Mouse (Mus musculus): ENCODE results near the gene Igfbp4. TPM values are rescaled to one million over a fixed set of nuclear protein-coding genes. Genes with fewer than 3 reads are reported as not detected.

Igfbp4 gene
- total RNA-seq, 1 experiment = 38.8 TPM

- no peak for DNase-seq (ENCODE audit: low read depth, low spot score)
- no peak overlapping the region for H3K4me3 ChIP-seq (ENCODE audit: insufficient read depth in 1 of 2, low read depth in 1 of 2, low read length in 2 of 2, poor library complexity in 1 of 2, severe bottlenecking in 1 of 2)
- H3K9me3 ChIP-seq (ENCODE audit: control insufficient read depth, insufficient read depth, low read depth, low read length) = no peaks in the 10 kb centered on the region
- no peaks in the 10 kb centered on the region for H3K36me3 ChIP-seq (ENCODE audit: control insufficient read depth, insufficient read depth, low read length, poor library complexity, severe bottlenecking)
- in situ Hi-C loops (cut with MboI; ENCODE audit: low sequenced_read_pairs in 2 of 2, unreplicated experiment in 2 of 2) = no loop called here
- H3K4me1 ChIP-seq (ENCODE audit: control insufficient read depth in 2 of 2, insufficient read depth in 2 of 2, low read length in 2 of 2, poor library complexity in 1 of 2) = no peaks in the 10 kb centered on the region
- no peak overlapping the region for H3K9ac ChIP-seq (ENCODE audit: insufficient read depth, low read depth, low read length, poor library complexity, severe bottlenecking)
- TF ChIP-seq ZC3H11A (IDR thresholded peaks at IDR 0.05; ENCODE audit: borderline replicate concordance, low read depth, low read length) (no peak), HCFC1 (IDR thresholded peaks at IDR 0.05; ENCODE audit: borderline replicate concordance, insufficient read depth, low read length) (no peak), MAFK (IDR thresholded peaks at IDR 0.05; ENCODE audit: insufficient read depth, low read depth, low read length) (no peak), CHD2 (IDR thresholded peaks at IDR 0.05; ENCODE audit: low read depth, low read length) (no peak), ZNF384 (IDR thresholded peaks at IDR 0.05; ENCODE audit: low read depth, low read length) (no peak)
- no peak overlapping the region for H3K27ac ChIP-seq (ENCODE audit: insufficient read depth, low read depth, low read length, poor library complexity, severe bottlenecking)
These were observed 32.7 kb downstream of the Igfbp4 start for GRCm38 (mm10) chr11:99073781-99074180.

GRCm38 (mm10) chr11:99076744-99077319 is 35.8 kb downstream of the Igfbp4 start:
- Histone ChIP-seq H3K27ac (ENCODE audit: insufficient read depth, low read depth, low read length, poor library complexity, severe bottlenecking) (no peak overlapping the region), H3K9me3 (ENCODE audit: control insufficient read depth, insufficient read depth, low read depth, low read length) (no peaks in the 10 kb centered on the region), H3K4me3 (ENCODE audit: insufficient read depth in 1 of 2, low read depth in 1 of 2, low read length in 2 of 2, poor library complexity in 1 of 2, severe bottlenecking in 1 of 2) (no peak overlapping the region), H3K9ac (ENCODE audit: insufficient read depth, low read depth, low read length, poor library complexity, severe bottlenecking) (no peak overlapping the region), H3K36me3 (ENCODE audit: control insufficient read depth, insufficient read depth, low read length, poor library complexity, severe bottlenecking) (no peaks in the 10 kb centered on the region), H3K4me1 (ENCODE audit: control insufficient read depth in 2 of 2, insufficient read depth in 2 of 2, low read length in 2 of 2, poor library complexity in 1 of 2) (no peaks in the 10 kb centered on the region; a peak in 1 of 4 replicates)
- TF ChIP-seq ZC3H11A (IDR thresholded peaks at IDR 0.05; ENCODE audit: borderline replicate concordance, low read depth, low read length) = no peak
- TF ChIP-seq MAFK (IDR thresholded peaks at IDR 0.05; ENCODE audit: insufficient read depth, low read depth, low read length) = no peak
- no peak for TF ChIP-seq HCFC1 (IDR thresholded peaks at IDR 0.05; ENCODE audit: borderline replicate concordance, insufficient read depth, low read length)
- TF ChIP-seq ZNF384 (IDR thresholded peaks at IDR 0.05; ENCODE audit: low read depth, low read length) = no peak
- no peak for TF ChIP-seq CHD2 (IDR thresholded peaks at IDR 0.05; ENCODE audit: low read depth, low read length)
- no peak for DNase-seq (ENCODE audit: low read depth, low spot score)
- in situ Hi-C loops (cut with MboI; ENCODE audit: low sequenced_read_pairs in 2 of 2, unreplicated experiment in 2 of 2) = no loop called here

- H3K27ac ChIP-seq (ENCODE audit: insufficient read depth, low read depth, low read length, poor library complexity, severe bottlenecking) = no peak overlapping the region
- H3K9me3 ChIP-seq (ENCODE audit: control insufficient read depth, insufficient read depth, low read depth, low read length) = no peaks in the 10 kb centered on the region
- no peak overlapping the region for H3K9ac ChIP-seq (ENCODE audit: insufficient read depth, low read depth, low read length, poor library complexity, severe bottlenecking)
- no peak overlapping the region for H3K4me3 ChIP-seq (ENCODE audit: insufficient read depth in 1 of 2, low read depth in 1 of 2, low read length in 2 of 2, poor library complexity in 1 of 2, severe bottlenecking in 1 of 2)
- H3K36me3 ChIP-seq (ENCODE audit: control insufficient read depth, insufficient read depth, low read length, poor library complexity, severe bottlenecking) = no peaks in the 10 kb centered on the region
- in situ Hi-C loops (cut with MboI; ENCODE audit: low sequenced_read_pairs in 2 of 2, unreplicated experiment in 2 of 2) = no loop called here
- no peak for TF ChIP-seq CHD2 (IDR thresholded peaks at IDR 0.05; ENCODE audit: low read depth, low read length)
- TF ChIP-seq HCFC1 (IDR thresholded peaks at IDR 0.05; ENCODE audit: borderline replicate concordance, insufficient read depth, low read length) = no peak
- TF ChIP-seq ZNF384 (IDR thresholded peaks at IDR 0.05; ENCODE audit: low read depth, low read length) = peak; percentile 37; the same call in 1 of the 2 replicates
- no peak for TF ChIP-seq ZC3H11A (IDR thresholded peaks at IDR 0.05; ENCODE audit: borderline replicate concordance, low read depth, low read length)
- no peaks in the 10 kb centered on the region; a peak in 1 of 4 replicates for H3K4me1 ChIP-seq (ENCODE audit: control insufficient read depth in 2 of 2, insufficient read depth in 2 of 2, low read length in 2 of 2, poor library complexity in 1 of 2)
- DNase-seq (ENCODE audit: low read depth, low spot score) = no peak
These were observed 36.8 kb downstream of the Igfbp4 start for GRCm38 (mm10) chr11:99077869-99078268.

GRCm38 (mm10) chr11:99080902-99081543 is 40.0 kb downstream of the Igfbp4 start:
- H3K4me1 ChIP-seq (ENCODE audit: control insufficient read depth in 2 of 2, insufficient read depth in 2 of 2, low read length in 2 of 2, poor library complexity in 1 of 2) = no peaks in the 10 kb centered on the region; a peak in 1 of 4 replicates
- no peak overlapping the region for H3K4me3 ChIP-seq (ENCODE audit: insufficient read depth in 1 of 2, low read depth in 1 of 2, low read length in 2 of 2, poor library complexity in 1 of 2, severe bottlenecking in 1 of 2)
- H3K9me3 ChIP-seq (ENCODE audit: control insufficient read depth, insufficient read depth, low read depth, low read length) = no peaks in the 10 kb centered on the region
- no peak overlapping the region for H3K9ac ChIP-seq (ENCODE audit: insufficient read depth, low read depth, low read length, poor library complexity, severe bottlenecking)
- H3K27ac ChIP-seq (ENCODE audit: insufficient read depth, low read depth, low read length, poor library complexity, severe bottlenecking) = no peak overlapping the region
- H3K36me3 ChIP-seq (ENCODE audit: control insufficient read depth, insufficient read depth, low read length, poor library complexity, severe bottlenecking) = no peaks in the 10 kb centered on the region
- DNase-seq (ENCODE audit: low read depth, low spot score) = no peak
- in situ Hi-C loops (cut with MboI; ENCODE audit: low sequenced_read_pairs in 2 of 2, unreplicated experiment in 2 of 2) = no loop called here
- TF ChIP-seq MAFK (IDR thresholded peaks at IDR 0.05; ENCODE audit: insufficient read depth, low read depth, low read length) (no peak), CHD2 (IDR thresholded peaks at IDR 0.05; ENCODE audit: low read depth, low read length) (no peak), HCFC1 (IDR thresholded peaks at IDR 0.05; ENCODE audit: borderline replicate concordance, insufficient read depth, low read length) (no peak), ZNF384 (IDR thresholded peaks at IDR 0.05; ENCODE audit: low read depth, low read length) (no peak), ZC3H11A (IDR thresholded peaks at IDR 0.05; ENCODE audit: borderline replicate concordance, low read depth, low read length) (no peak)
